Mouse (Mus musculus) lung, adult 18-20 months (tissue): ENCODE measurements at regions not wholly inside any gene's neighbourhood (a gene's known extent, or its start where the extent isn't known, plus 50 kb on each side); places are given as distances from the start of the nearest gene placed in this dataset.

Source experiments
- DNase-seq, 2 experiments: peaks; one replicate each; pipeline ENCODE4 v3.0.0; 2022; ENCODE audit warnings: mixed read lengths in 2 of 2

GRCm38 (mm10) chr3:63542638-63543408 lies 59.1 kb upstream of the Gm34302 start:
- DNase-seq: no peak

- DNase-seq: no peak
Observed at GRCm38 (mm10) chr3:63538881-63539280, 55.2 kb upstream of the Gm34302 start.

GRCm38 (mm10) chr3:63534141-63534540 lies 50.5 kb upstream of the Gm34302 start:
- no peak for DNase-seq
